Comparison of ENCODE assay signal across 7 mouse cellular contexts in genomic region chr11:97415330-97415711, GRCm38 (mm10). TPM values are rescaled to one million over a fixed set of nuclear protein-coding genes. Genes with fewer than 3 reads are reported as not detected.
DNase-seq lines count a peak whose midpoint lies in the region; ATAC-seq and TF ChIP-seq lines count a peak whose summit lies in the region.

Gene Arhgap23 (plus strand): TSS chr11:97415533.

- H3K27me3 ChIP-seq in E14TG2a.4 (ENCODE audit: insufficient read depth, low read length), result no peaks in the 10 kb centered on the region
- no peaks in the 10 kb centered on the region for H3K27me3 ChIP-seq in splenic B cell, adult 2 months (ENCODE audit: control insufficient read depth, insufficient read depth, low read length, poor library complexity, severe bottlenecking)

- peaks cover 88% of the 10 kb centered on the region for H3K4me1 ChIP-seq in E14TG2a.4 (replicated peaks; ENCODE audit: low read depth, low read length)

- peaks cover 15% of the 10 kb centered on the region; the same call in 1 of the 2 replicates for H3K79me2 ChIP-seq in macrophage (ENCODE audit: inconsistent target)

- H3K4me3 ChIP-seq in E14TG2a.4 (replicated peaks; ENCODE audit: low read length), result peak within 1 kb of the TSS; percentile 97
- H3K4me3 ChIP-seq in macrophage (ENCODE audit: inconsistent target), result peak within 1 kb of the TSS; percentile 28

- peak within 1 kb of the TSS; percentile 61 for H3K27ac ChIP-seq in macrophage

- intact Hi-C loops in heart, postnatal 14 days (cut with DNase I), result no loop called here

- peak; percentile 78 for ATAC-seq in erythroid progenitor cell, adult 5-6 weeks (replicated peaks; ENCODE audit: low FRiP score, poor library complexity, severe bottlenecking)

- H3K36me3 ChIP-seq in E14TG2a.4 (ENCODE audit: insufficient read depth, low read length) (peaks cover 19% of the 10 kb centered on the region), macrophage (ENCODE audit: inconsistent target) (no peaks in the 10 kb centered on the region)
- H3K36me3 ChIP-seq in splenic B cell, adult 2 months (ENCODE audit: control insufficient read depth, insufficient read depth, low read length, poor library complexity, severe bottlenecking), result no peaks in the 10 kb centered on the region

- WGBS in macrophage (ENCODE audit: missing documents), result 1% methylated on average over 22 of the region's 29 CpGs

- peak; percentile 77 for DNase-seq in adipocyte (ENCODE audit: low spot score)
- peak; percentile 81 to 84 for DNase-seq in heart, postnatal 14 days
- peak in 1 of 2 experiments; percentile 37 for DNase-seq in layer of hippocampus, postnatal 36 days
- DNase-seq in splenic B cell, adult 2 months (ENCODE audit: low read depth, low spot score), result peak; percentile 57

- no peak for TF ChIP-seq CTCF in E14TG2a.4 (conservative IDR thresholded peaks at IDR 0.05; ENCODE audit: low read length)

- H3K9me3 ChIP-seq in E14TG2a.4 (ENCODE audit: low read length), result no peaks in the 10 kb centered on the region

RNA-seq across cellular contexts. Expression of gene Arhgap23, which starts in this region (rescaled TPM):
- total RNA-seq in erythroid progenitor cell, adult 5-6 weeks (2015; ENCODE audit: low replicate concordance), result 76.8 and 82.6 TPM in 2 replicates
- 65.7 and 71.1 TPM in 2 replicates for total RNA-seq in erythroid progenitor cell, adult 5-6 weeks (2017; ENCODE audit: low replicate concordance)
- total RNA-seq in heart, postnatal 14 days (2021), result 10 to 100 TPM; 24.8 to 25.1 TPM
- total RNA-seq in layer of hippocampus, postnatal 36 days (2021), result 10 to 100 TPM; 73.4 to 75.4 TPM
- total RNA-seq in macrophage (2018; cell fraction: chromatin; rRNA removed), result 100 to 1,000 TPM in 4 of 26 experiments, 10 to 100 TPM in 22; 14.6 to 111 (median 58.5) TPM
- 10 to 100 TPM; 10.1 to 29.1 (median 18.3) TPM for total RNA-seq in macrophage (2018; cell fraction: cytosol; rRNA removed)
- 10 to 100 TPM; 13.7 to 87.8 (median 34.8) TPM for total RNA-seq in macrophage (2018; cell fraction: nucleus; rRNA removed)
- 12.8 to 18.7 TPM (median 14.4 TPM) in 3 replicates for polyA plus RNA-seq in macrophage (2018)
